Mouse (Mus musculus) cerebellum, postnatal 4 days (tissue): ENCODE measurements around the gene Nipa1.

Experiments
- DNase-seq, 2 experiments: peaks; one replicate each; pipeline ENCODE4 v3.0.0; 2022; ENCODE audit warnings: low spot score in 2 of 2, mixed read lengths in 1 of 2

The Nipa1 gene

DNA sequence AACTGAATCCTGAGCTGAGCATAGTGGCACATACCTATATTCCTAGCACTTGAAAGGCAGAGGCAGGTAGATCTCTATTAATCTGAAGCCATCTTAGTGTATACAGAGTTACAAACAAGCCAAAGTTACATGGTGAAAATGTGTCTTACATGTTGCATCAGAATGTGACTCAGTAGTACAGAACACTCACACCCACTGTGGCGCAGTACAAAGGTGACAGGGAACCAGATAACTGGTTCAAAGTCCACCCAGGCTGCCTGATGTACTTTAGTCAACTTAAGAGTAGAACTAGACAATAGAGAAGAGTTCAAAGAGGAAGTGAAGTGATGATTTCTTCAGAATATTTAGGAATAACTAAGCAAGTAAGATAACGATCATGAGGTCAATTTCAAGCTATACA is 84.7 kb downstream of the Nipa1 start:
- DNase-seq: no peak

DNA sequence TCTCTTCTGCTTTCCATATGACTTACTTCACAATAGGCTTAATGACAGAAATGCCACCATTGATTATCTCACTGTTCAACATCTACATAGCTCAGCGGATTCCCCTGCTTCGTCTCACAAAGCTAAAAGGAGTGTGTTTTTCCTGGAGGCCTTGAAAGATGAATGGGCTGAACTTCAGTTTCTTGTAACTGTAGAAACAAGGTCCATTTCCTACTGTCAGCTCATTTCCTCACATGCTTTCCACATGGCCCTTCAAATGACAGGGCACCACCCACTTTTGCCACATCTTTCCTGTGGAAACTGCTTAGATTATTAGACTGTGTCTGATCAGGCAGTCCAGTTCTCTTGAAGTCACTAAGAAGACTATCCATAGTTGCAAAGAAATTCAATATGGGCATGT is 91.1 kb downstream of the Nipa1 start:
- DNase-seq: no peak
